Mouse (Mus musculus) midbrain, embryonic 16.5 days (tissue): ENCODE data around the gene Cenpb. TPM values are rescaled to one million over a fixed set of nuclear protein-coding genes. Genes with fewer than 3 reads are reported as not detected.

ENCODE experiments used
- ATAC-seq: fragments of 200-750 bp; cut with Nextera tagmentation; 2 replicates; pipeline ENCODE4 v1.8.0; 2017; ENCODE audit warnings: moderate TSS enrichment
- H3K27ac ChIP-seq: fragments of 300-500 bp; sonication (generic); 2 replicates; pipeline ENCODE4 v1.5.1; 2014; ENCODE audit warnings: mild to moderate bottlenecking, low read length, mixed read lengths
- H3K27me3 ChIP-seq: fragments of 300-500 bp; sonication (generic); 2 replicates; pipeline ENCODE4 v1.6.1; 2014; ENCODE audit warnings: low read depth, low read length, mixed read lengths; ENCODE audit not compliant: control insufficient read depth, insufficient read depth
- H3K36me3 ChIP-seq: fragments of 300-500 bp; sonication (generic); 2 replicates; pipeline ENCODE4 v1.6.1; 2014; ENCODE audit warnings: mild to moderate bottlenecking, low read length, moderate library complexity, mixed read lengths; ENCODE audit not compliant: control insufficient read depth, insufficient read depth
- H3K4me1 ChIP-seq: fragments of 300-500 bp; sonication (generic); 2 replicates; pipeline ENCODE4 v1.6.1; 2014; ENCODE audit warnings: mild to moderate bottlenecking, low read length, mixed read lengths; ENCODE audit not compliant: control insufficient read depth, insufficient read depth
- H3K4me2 ChIP-seq: fragments of 300-500 bp; sonication (generic); 2 replicates; pipeline ENCODE4 v1.6.1; 2014; ENCODE audit warnings: mild to moderate bottlenecking, low read length, mixed read lengths
- H3K4me3 ChIP-seq: fragments of 300-500 bp; sonication (generic); 2 replicates; pipeline ENCODE4 v1.5.1; 2014; ENCODE audit warnings: low read depth, mild to moderate bottlenecking, low read length, moderate library complexity, mixed read lengths
- H3K9ac ChIP-seq: fragments of 300-500 bp; sonication (generic); 2 replicates; pipeline ENCODE4 v1.6.1; 2014; ENCODE audit warnings: low read depth, low read length, mixed read lengths
- H3K9me3 ChIP-seq: fragments of 300-500 bp; sonication (generic); replicated peaks from 2 replicates; pipeline ENCODE4 v1.6.1; 2014; ENCODE audit warnings: mild to moderate bottlenecking, low read length, mixed read lengths; ENCODE audit not compliant: control insufficient read depth, poor library complexity, severe bottlenecking
- WGBS: fragments of 180-500 bp; shearing (Covaris S2); extraction: QIAGEN DNeasy Blood & Tissue Kit; methylation state at CpG from one replicate; pipeline ENCODE4 v1.1.7; 2014; 5-methylcytosine and 5-hydroxymethylcytosine counted together
- polyA plus RNA-seq: library from polyadenylated mRNA; unstranded; fragments of >200 nt; fragmentation: Nextera tagmentation; extraction: Ambion mirVana; gene quantifications from 2 replicates; pipeline ENCODE4 v1.2.1, GENCODE M21; 2015

The Cenpb gene
- polyA plus RNA-seq, 1 experiment from 2014 or later: 11.1 TPM

- no peak for ATAC-seq
- Histone ChIP-seq H3K9me3 (no peaks in the 10 kb centered on the region), H3K27ac (no peak overlapping the region), H3K9ac (no peak overlapping the region), H3K4me3 (no peak overlapping the region), H3K36me3 (no peaks in the 10 kb centered on the region), H3K4me2 (no peak overlapping the region), H3K4me1 (peaks cover 5% of the 10 kb centered on the region), H3K27me3 (no peaks in the 10 kb centered on the region)
- 91% methylated on average over 7 of the region's 7 CpGs for WGBS
Measured at GRCm38 (mm10) chr2:131215941-131216858, 36.3 kb upstream of the Cenpb start.

GRCm38 (mm10) chr2:131213773-131214172 is 33.9 kb upstream of the Cenpb start:
- Histone ChIP-seq H3K36me3 (no peaks in the 10 kb centered on the region), H3K27ac (no peak overlapping the region), H3K9me3 (no peaks in the 10 kb centered on the region), H3K27me3 (no peaks in the 10 kb centered on the region), H3K9ac (no peak overlapping the region), H3K4me1 (peaks cover 14% of the 10 kb centered on the region), H3K4me3 (no peak overlapping the region), H3K4me2 (no peak overlapping the region)
- 78% methylated on average over 7 of the region's 7 CpGs for WGBS
- no peak for ATAC-seq

- WGBS: 72% methylated on average over 9 of the region's 9 CpGs
- ATAC-seq: no peak
- no peaks in the 10 kb centered on the region for H3K9me3 ChIP-seq
- no peaks in the 10 kb centered on the region for H3K36me3 ChIP-seq
- peak overlapping the region; percentile 94 for H3K27ac ChIP-seq
- peak overlapping the region; percentile 73 for H3K9ac ChIP-seq
- H3K27me3 ChIP-seq: no peaks in the 10 kb centered on the region
- peak overlapping the region; percentile 59 for H3K4me3 ChIP-seq
- H3K4me1 ChIP-seq: peaks cover 14% of the 10 kb centered on the region
- H3K4me2 ChIP-seq: peak overlapping the region; percentile 68
Measured at GRCm38 (mm10) chr2:131211026-131211615, 31.3 kb upstream of the Cenpb start.

GRCm38 (mm10) chr2:131209969-131210792 is 30.3 kb upstream of the Cenpb start:
- H3K9ac ChIP-seq: peak overlapping the region; percentile 73
- peak overlapping the region; percentile 59 for H3K4me3 ChIP-seq
- peaks cover 14% of the 10 kb centered on the region for H3K4me1 ChIP-seq
- H3K4me2 ChIP-seq: peak overlapping the region; percentile 68
- under 1% methylated on average over 50 of the region's 50 CpGs for WGBS
- no peaks in the 10 kb centered on the region for H3K9me3 ChIP-seq
- no peaks in the 10 kb centered on the region for H3K27me3 ChIP-seq
- peak overlapping the region; percentile 94 for H3K27ac ChIP-seq
- no peaks in the 10 kb centered on the region for H3K36me3 ChIP-seq
- ATAC-seq: peak; percentile 98

- peak; percentile 29 for ATAC-seq
- Histone ChIP-seq H3K27me3 (no peaks in the 10 kb centered on the region), H3K27ac (peak overlapping the region; percentile 94), H3K9ac (peak overlapping the region; percentile 73), H3K4me2 (peak overlapping the region; percentile 68), H3K36me3 (no peaks in the 10 kb centered on the region), H3K9me3 (no peaks in the 10 kb centered on the region), H3K4me3 (peak overlapping the region; percentile 59), H3K4me1 (peaks cover 14% of the 10 kb centered on the region)
- WGBS: 76% methylated on average over 4 of the region's 4 CpGs
Measured at GRCm38 (mm10) chr2:131209125-131209795, 29.4 kb upstream of the Cenpb start.

GRCm38 (mm10) chr2:131208356-131208755 is 28.5 kb upstream of the Cenpb start:
- Histone ChIP-seq H3K4me3 (no peak overlapping the region), H3K27me3 (no peaks in the 10 kb centered on the region), H3K4me2 (no peak overlapping the region), H3K4me1 (peaks cover 14% of the 10 kb centered on the region), H3K36me3 (no peaks in the 10 kb centered on the region), H3K27ac (no peak overlapping the region), H3K9me3 (no peaks in the 10 kb centered on the region), H3K9ac (no peak overlapping the region)
- WGBS: 97% methylated on average over 2 of the region's 2 CpGs
- no peak for ATAC-seq

GRCm38 (mm10) chr2:131206778-131207177 is 26.9 kb upstream of the Cenpb start, which contains the start of gene Ap5s1:
Gene Ap5s1 (plus strand): TSS chr2:131207078.
- no peak within 1 kb of the TSS for H3K9ac ChIP-seq
- WGBS: 85% methylated on average over 4 of the region's 4 CpGs
- H3K4me1 ChIP-seq: peaks cover 12% of the 10 kb centered on the region
- H3K4me3 ChIP-seq: no peak within 1 kb of the TSS
- ATAC-seq: no peak
- H3K36me3 ChIP-seq: no peaks in the 10 kb centered on the region
- H3K27ac ChIP-seq: no peak within 1 kb of the TSS
- no peaks in the 10 kb centered on the region for H3K9me3 ChIP-seq
- H3K4me2 ChIP-seq: no peak within 1 kb of the TSS
- no peaks in the 10 kb centered on the region for H3K27me3 ChIP-seq

- H3K4me1 ChIP-seq: peaks cover 5% of the 10 kb centered on the region; the same call in 1 of the 2 replicates
- H3K9ac ChIP-seq: no peak overlapping the region
- no peak overlapping the region for H3K27ac ChIP-seq
- H3K9me3 ChIP-seq: no peaks in the 10 kb centered on the region
- H3K36me3 ChIP-seq: no peaks in the 10 kb centered on the region
- no peaks in the 10 kb centered on the region for H3K27me3 ChIP-seq
- H3K4me3 ChIP-seq: no peak overlapping the region
- no peak for ATAC-seq
- WGBS: 89% methylated on average over 8 of the region's 8 CpGs
- H3K4me2 ChIP-seq: no peak overlapping the region
Measured at GRCm38 (mm10) chr2:131205521-131206182, 25.8 kb upstream of the Cenpb start.
